Mouse (Mus musculus): ENCODE measurements around the gene Ankrd33b.

DNA sequence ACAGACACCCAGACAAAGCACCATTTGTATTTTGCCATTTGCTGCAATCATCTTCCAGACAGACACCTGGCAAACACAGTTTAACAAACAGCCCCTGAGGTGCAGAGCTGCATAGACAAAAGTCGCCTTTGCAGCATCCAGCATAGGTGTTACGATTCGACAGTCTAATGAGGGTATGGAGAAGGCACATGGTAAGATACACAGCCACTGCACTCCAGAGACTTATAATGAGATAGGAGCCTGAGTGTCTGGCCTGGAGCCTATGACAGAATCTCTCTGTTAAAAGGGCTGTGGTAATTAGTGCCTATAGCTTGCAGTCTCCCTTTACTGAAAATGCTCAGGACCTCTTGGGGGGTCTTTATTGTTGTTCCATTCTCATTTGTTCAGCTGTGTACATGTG, 116.8 kb downstream of the Ankrd33b start:
- TF ChIP-seq CTCF (IDR thresholded peaks at IDR 0.05; ENCODE audit: low read depth, low read length) (no peak), POLR2A (IDR thresholded peaks at IDR 0.05; ENCODE audit: extremely low read depth, insufficient read depth, low read length) (no peak)
